Mouse (Mus musculus): ENCODE measurements at regions not wholly inside any gene's neighbourhood (a gene's known extent, or its start where the extent isn't known, plus 50 kb on each side); places are given as distances from the start of the nearest gene placed in this dataset.

DNA sequence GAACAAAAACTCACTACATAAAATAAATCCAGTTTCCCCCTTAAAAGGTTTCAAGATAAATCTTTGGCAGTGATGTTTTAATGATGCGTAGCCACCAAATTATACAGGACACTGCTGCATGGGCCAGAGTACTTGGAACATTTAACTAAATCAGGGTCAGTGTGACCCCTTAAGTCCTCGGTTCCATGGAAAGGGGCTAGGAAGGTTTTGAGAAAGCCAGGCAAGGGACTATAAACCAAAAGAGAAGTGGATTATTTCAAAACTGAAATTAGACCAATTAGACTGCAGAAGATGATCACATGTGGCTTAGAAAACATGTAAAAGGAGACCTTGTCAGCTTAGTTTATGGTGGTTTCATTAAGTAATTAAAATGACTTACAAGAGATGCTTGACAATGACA lies 276.6 kb upstream of the N6amt1 start:
- TF ChIP-seq CTCF (IDR thresholded peaks at IDR 0.05) (no peak), POLR2A (IDR thresholded peaks at IDR 0.05; ENCODE audit: insufficient read depth, low read depth, low read length) (no peak), EP300 (IDR thresholded peaks at IDR 0.05; ENCODE audit: insufficient read depth, low read depth, low read length) (no peak)

All from heart, adult 2 months (tissue).